Mouse (Mus musculus) cerebellum, adult 9-10 months (tissue): ENCODE measurements at regions not wholly inside any gene's neighbourhood (a gene's known extent, or its start where the extent isn't known, plus 50 kb on each side); places are given as distances from the start of the nearest gene placed in this dataset.
A peak's percentile ranks its signal among the peaks of the same experiment; 100 is the strongest.

Experiments
- DNase-seq: peaks from one replicate; pipeline ENCODE4 v3.0.0; 2022

DNA sequence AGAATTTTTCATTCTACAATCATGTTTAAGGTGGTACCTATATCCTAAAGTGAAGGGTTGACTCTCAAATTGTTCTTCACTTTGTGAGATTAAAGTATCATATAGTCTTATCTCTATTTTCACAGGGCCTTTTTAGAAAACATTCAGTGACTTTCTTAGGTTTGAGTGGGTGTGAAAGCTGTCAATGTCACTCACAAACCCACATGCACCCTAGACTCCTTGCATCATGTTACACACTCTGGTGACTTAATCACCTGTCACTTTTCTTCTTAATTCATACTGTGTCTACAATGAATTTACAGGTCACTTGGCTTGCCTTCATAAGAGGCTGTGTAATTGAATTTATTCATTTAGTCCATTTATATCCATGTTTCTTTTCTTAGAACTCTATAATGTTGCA is 1026.8 kb upstream of the Alcam start:
- no peak for DNase-seq

DNA sequence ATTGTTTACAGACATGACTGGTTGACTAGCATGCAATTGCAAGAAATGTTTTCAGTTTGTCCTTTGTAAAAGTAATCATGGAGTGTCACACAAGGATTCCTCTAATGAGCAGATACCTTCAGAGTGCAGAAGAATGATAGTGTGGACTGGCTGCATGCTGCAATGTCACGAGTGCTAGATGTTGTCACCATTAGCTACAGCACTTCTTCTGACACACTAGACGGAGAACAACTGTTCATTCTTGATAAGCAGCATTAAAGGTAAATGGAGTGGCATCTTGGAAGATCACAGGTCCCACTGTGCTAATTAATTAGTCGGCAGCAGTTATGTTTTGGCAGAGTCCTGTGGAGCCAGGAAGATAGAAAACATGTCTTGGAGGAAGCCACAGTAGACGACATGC is 985.6 kb upstream of the Alcam start:
- no peak for DNase-seq

DNA sequence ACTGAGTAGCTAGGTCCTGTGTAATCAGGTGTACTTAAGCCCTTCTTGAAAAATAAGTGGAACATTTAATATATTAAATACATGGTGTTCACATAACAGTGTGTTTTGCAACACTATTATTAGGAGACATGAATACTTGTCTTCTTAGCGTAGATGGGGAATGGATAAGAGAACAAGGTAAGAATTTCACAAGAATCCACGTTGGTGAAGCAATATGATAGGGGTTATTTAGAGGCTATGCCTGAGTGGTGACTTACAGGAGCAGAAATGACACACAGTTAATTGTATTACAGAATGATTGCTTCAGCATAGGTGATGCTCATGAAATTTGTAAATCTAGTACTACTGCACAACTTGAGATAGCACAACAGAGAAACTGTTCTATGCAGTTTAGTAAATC is 964.5 kb upstream of the Alcam start:
- DNase-seq = no peak

DNA sequence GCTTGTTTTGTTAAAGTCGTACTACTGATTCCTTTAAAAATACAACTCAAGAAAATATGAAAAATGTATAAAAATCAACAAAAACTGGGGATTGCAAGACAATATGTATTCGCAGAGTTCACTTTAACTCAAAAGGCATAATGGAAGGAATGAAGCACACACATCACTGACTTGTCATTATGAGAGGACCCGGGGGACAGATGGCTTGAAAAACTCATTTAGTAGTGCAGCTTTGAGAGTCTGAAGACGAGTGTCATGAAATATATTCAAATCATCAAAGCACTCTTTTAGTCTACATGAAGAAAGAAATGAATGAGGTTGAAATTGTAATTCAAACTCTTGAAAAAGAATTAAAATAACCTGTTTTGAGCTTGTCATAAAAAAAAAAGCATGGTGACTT is 931.3 kb upstream of the Alcam start:
- DNase-seq = no peak

DNA sequence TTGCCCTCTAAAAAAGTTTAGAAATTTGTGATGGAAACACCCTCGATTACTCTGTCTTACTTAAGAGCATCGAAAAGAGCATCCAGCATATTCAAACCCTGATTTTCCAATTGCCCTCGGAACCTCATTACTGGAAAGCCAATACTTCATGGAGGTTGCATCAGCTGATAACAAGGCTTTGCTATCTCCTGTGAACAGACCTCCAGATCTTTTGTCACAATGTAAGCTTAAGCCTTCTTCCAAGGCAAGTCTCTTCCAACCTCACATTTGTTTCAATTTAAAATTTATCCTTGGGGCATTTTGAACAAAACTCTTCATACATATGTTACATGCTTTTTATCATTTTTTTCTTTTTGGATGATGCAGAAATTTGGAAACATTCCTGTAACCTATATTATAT is 888.3 kb upstream of the Alcam start:
- DNase-seq = no peak

DNA sequence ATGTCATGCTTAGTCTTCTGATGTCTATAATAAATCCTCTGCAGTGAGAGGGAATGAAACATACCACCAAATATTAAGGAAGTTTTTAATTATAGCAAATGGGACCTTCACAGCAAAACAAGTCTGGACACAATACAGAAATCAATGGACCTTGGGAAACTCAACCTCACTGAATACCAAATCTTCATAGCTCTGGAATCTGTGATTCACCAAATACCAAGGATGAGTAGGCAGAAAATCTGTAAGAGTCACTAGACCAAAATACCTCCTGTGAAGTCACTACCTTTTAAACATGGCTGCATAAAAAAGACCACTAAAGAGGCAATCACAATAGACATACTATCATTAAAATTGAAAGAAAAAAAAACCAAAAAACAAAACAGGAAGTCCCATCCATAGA is 872.5 kb upstream of the Alcam start:
- no peak for DNase-seq

DNA sequence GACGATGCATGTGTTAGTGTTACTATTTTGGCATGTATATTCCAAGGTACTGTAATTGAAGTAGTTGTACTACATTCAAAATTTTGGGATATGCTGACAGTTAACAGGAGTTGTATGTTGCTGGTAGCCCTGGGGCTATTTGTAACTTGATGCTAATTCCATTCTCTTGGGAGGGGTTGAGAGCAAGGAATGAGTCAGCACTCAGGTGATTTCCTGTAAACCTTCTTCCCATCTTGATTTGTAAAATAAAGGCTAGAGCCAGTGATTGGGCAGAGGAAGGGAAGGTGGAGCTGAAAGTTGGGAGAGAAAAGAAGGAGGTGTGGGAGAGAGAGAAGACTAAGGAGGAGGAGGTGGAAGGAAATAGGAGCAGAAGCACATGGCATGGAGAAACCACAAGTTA is 838.2 kb upstream of the Alcam start:
- DNase-seq = no peak

DNA sequence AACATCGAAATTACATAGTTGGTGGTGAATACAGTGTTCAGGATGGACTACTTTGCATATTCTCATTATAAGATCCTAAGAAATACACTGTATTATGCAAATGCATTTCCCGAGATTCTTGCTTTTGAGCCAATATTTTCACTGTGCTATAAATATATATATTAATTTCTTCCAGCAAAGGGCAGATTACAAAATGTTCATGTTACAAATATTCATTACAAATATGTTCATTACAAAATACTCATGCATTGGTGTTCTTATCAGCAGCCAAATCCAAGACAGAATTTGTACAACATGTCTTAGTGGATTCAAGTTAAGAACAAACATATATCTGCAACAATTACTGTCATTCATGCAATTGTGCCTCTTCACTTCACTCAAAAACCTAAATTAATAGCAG is 828.1 kb upstream of the Alcam start:
- no peak for DNase-seq

DNA sequence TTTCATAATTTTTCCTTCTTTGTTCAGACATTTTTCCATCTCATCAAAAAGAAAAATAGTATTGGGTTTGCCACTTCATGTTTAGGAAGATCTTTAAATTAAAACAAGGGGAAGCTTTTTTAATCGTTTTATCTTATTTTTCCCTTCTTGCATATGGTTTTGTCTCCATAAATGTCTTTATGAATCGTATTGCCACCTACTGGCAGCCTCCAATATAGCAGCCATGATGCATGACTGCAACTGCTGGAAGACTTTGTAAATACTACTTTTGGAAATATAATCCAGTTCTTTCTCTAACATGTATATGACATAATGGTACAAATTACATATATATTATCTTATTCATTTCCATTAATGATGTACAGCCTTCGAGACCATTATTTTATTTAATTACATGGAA is 812.2 kb upstream of the Alcam start:
- DNase-seq = peak; percentile 36

DNA sequence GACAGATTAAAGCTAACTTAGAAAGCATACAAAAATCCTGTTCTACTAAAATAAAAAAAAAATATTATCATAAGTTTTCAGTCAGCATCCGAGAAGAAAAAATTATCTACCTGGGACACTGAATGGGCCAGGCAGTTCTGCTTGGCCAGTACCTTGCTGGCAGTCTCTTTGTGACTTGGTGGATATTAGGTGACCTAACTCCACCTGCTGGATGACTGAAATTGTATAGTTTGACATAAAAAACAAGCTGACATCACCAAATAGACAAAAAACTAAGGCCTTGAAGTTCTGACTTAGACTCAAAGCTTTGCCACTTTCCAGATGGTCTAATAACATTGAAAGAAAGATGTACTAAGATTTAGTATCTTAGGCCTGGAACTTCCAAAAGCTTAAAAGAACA is 791.5 kb upstream of the Alcam start:
- DNase-seq = no peak

DNA sequence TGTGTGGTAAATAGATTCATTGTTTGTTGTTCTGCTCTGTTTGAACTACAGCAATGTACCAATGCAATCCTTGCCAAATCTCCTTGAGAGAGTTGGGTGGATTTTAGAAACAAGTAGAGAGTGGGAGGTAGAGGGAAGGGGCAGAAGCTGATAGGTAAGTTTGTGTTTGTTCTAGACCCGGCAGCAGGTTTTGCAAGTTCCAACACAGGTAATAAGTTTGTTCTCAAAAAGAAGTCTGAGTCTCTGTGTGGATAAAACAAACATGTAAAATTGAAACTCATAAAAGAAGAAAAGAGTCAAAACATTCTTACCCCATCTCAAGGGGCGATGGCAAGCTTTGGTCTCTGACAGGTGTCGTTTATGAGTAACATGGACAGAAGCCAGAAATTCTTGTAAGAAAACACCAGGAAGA is 788.3 kb upstream of the Alcam start:
- no peak for DNase-seq

DNA sequence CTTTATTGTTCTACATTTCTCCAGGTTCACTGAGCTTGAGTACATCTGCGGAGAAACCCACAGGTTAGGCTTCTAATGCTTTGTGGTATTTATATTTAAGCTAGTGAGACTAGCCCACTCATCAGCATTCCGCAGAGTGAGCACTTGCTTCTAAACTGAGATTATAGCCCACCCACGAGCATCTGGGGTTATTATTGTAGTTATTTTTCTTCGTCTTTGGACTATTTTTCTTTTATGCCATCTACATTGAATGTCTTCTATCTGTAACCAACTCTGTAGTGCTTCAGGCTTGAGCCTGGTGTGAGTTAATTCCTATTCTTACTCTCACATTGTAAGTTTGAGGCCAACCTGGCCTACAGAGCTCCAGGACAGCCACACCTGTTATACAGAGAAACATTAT is 765.0 kb upstream of the Alcam start:
- no peak for DNase-seq

DNA sequence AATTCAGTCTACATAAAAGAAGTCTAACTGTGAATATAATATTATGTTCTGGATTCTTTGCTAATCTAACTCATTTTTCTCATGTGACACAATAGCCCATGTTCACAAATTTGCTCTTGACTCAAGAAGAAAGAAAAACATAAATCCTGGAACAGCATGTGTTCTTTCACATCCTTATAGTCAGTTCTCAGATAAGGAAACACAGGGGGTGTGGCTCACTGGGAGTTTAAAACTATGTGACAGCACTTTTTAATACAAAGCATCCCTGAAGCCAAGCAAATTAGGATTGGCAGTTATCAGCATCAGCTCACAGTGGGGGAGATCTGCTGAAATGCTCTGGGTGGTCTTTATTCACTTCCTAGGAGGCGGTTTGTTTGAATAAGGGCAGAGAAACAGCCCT is 747.6 kb upstream of the Alcam start:
- no peak for DNase-seq

DNA sequence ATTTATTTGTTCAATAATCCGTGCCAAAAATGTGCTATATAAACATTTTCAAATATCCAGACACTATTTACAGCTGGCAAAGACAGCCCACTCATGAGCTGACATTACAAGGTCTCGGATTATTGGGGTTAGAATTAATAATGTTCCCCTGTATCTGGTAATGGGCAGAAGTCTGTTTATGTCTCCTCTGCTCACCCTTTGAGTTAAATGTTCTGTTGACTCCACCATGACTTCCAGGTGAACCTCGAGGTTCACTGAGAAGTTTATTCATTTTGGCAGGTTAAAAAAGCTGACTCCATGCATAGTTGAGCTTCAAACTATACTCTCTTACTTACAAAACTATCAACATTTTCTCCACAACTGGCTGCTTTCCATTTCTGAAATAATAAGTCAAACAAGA is 732.6 kb upstream of the Alcam start:
- DNase-seq = no peak

DNA sequence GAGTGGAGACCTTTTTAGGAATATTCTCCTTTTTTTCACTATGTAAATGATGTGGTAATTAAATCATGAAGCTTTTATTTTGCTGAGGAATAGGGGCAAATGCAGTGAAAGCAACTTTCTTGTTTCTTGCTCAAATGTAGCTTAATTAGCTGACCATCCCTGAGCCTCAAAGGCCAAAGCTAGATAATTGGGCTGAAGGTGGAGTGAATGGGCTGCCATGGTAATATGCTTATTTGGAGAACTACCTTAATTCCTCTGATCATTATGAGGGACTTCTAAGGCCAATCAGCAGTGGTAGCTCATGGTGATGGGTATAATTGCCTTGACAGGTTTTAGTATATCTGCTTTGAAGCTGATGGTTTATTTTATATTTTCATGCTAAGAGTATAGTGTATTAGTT is 702.5 kb upstream of the Alcam start:
- no peak for DNase-seq

DNA sequence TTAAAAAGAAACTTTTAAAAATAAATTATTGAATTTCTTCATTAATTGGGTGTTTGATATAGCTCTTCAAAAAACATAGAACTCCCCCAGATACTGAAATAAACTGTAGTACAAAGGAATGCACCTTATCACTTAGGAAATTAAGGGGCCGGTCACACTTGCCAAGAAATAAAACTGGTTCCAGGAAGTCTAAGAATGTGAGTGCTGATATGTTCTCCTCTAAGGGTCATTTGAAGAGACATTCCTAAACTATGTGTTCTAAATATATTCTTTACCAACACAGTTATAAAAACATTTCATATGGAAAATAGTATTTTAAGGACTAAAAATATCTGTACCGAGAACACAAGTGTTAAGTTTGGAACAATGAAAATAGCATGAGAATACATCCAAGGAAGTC is 676.8 kb upstream of the Alcam start:
- DNase-seq = no peak

DNA sequence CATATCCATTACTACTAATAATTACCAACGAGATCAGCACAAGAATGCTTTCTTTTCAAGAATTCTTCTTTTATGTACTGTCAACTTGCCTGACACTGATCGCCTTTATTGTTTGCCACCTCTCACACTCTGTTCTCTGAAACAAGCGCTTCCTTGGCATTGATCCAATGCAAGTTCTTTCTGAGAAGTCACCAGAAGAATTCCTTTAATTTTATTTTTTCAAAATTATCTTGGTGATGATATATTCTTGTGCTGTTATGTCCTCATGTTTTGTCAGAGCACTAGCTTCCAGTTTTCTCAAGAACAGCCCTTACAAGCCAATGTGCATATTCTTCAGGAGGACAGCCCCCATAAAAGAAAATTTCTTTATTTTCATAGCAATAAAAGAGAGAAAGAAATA is 654.9 kb upstream of the Alcam start:
- DNase-seq = no peak

DNA sequence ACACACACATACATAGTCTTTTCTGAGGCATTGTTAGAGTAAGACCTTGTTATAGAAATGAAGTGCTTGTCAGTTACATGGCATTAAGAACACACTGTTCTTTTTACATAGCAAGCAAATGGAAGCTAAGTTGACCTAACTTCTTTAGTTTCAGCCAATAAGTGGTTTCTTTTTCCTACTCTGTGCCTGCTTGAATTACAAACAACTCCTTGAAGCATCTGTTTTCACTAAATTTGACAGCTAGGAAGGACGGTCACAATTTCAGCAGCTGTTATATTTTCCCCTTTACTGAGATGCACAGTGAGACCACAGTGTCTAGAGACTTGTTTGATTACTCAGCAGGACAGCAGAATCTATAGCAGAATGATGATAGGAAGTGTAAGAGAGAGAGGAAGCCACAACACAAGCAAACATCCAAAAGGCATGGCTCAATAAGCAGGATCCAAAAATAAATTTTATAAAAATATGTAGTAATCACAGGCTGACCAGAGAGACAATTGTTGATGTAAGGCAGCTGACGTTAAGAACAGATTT is 641.6 kb upstream of the Alcam start:
- no peak for DNase-seq

DNA sequence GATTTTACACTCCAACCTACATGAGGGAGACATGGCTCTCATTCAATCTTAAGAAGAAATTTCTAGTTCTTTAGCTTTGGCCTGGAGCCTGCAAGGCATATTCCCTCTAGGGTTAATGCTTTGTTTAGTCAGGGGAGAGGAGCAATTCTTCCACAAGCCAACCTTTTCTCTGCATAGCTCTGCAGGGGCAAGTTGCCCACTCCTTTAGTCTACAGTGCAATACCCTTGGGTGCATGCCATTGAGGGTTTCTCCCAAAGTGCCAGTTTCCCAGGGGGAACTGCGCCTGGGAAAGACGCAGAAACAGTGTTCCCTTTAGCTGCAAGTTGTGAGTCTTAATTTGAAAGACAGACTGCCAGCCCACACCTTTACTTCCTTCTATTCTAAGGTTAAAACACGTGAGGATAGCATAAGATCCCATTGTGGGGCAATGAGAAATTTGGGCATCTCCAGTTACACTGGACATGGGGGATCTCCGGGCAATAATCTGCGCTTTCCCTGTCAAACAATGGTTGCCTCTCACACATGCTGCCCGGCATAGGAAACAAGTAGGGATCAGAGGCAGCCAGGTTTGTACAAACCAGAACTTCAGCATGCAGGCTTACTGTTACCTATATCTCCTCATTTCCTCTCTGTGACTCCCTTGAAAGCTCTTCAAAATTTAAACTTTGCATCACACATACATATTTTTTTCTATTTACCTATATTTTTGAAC is 620.1 kb upstream of the Alcam start:
- DNase-seq = no peak

DNA sequence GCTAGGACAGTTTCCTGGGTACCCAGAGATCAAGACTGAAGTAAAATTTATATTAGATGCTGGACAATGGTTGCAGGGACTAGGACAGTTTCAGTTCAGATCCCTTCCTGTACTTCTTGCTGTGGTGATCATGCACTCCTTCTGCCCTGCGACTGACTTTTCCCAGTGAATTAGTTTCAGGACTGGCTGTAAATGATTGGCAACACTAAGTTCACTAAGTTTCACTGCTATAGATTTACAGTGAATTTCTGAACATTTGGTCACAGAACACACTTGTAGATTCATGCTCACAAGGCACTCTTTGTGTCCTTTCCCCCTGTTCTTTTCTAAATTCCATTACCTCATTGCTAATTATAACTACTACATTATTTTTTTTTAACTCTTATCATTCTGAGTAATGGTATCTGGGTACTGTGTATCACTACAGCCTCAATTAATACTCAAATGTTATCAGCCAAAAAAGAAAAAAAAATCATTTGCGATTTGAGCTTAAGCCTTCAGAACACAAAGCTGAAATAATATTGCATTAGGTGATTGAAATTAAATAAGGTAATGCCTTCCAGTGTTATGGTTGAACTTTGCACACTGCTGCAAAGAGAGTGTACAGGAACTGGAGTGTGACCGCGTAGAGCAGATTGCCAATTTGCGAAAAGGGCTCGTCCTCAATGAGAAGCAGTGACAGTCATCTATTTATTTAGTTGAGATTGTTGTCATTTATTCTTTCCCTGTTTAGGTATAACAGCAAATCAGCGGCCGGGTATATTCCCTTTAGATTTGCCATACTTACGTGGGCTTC is 618.2 kb upstream of the Alcam start:
- no peak for DNase-seq

DNA sequence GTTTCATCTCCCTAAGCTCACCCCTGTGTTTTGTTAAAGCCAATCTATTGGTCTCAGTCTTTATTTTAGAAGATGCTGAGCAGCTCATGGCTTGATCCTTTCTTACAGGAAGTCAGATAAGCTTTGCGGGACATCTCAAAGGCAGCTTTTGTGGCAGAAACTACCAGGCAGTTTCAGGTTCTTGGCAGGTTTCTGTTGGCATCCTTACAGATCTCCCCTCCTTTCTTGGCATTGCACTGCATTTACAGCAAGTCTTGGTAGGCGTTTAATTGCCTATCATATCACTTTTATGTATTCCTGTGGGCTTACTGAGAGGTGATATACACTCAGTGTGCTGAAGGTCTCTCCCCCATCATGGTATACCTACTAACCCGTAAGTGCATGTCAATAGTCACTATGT is 610.3 kb upstream of the Alcam start:
- DNase-seq = no peak

DNA sequence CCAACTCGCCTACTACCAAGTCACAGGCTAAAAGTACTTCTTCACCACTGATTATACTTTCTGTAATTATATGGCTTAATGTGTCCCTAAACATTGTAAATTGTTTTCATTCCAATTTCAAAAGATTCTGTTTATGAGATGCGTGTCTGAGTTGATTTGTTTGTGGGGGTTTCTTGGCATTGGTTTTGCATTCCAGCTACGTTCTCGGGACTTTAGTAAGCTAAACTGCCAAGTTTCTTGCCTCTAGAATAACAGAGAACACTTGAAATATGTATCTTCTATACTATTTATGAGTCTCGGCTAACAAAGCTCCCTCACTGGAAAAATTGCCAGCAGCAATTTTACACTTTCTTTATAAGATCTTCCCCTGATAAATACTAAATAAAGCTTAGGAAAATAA is 609.2 kb upstream of the Alcam start:
- no peak for DNase-seq

DNA sequence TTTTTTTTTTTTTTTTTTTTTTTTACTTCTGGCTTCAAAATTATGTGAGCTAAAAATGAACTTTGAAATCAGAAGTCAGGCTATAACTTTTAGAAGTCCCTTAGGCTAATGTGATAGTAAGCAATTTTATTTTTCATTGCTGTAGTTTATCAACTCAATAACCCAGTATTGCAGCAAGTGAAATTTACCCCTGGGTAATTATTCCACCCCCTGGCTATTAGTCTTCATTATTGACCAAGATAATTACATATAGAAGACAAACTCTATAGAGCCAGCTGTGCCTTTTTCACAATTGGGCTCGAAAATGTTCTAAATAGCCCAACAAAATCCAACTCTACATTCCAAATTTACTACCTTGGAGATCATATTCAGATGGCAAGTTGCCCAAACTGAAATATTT is 572.2 kb upstream of the Alcam start:
- DNase-seq = no peak

DNA sequence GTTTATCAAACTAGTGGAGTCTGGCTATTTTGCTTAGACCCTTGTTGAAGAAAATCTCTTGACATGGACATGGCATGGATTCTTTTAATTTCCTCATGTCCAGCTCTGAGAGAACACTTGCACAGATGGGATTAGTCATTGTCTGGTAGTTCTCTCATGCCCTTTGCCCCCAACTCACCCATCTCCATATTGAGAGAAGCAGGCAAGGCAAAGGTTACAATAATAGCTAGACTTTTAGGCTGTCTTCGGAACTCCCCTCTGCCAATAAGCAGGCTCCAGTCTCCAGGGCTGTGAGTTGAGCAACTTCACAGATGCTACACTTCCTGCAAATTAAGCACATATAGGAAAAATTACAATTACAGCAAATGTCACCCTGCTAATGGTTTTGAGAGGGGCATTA is 558.0 kb upstream of the Alcam start:
- DNase-seq = no peak
